Mouse (Mus musculus): ENCODE results near the gene Arsk. TPM values are rescaled to one million over a fixed set of nuclear protein-coding genes. Genes with fewer than 3 reads are reported as not detected.
A peak's percentile ranks its signal among the peaks of the same experiment; 100 is the strongest.

Gene Arsk
- polyA plus RNA-seq, 1 experiment from 2014 or later = 3.0 TPM

- H3K27ac ChIP-seq (ENCODE audit: poor library complexity, severe bottlenecking) = no peak overlapping the region
- H3K27me3 ChIP-seq (replicated peaks) = peaks cover 5% of the 10 kb centered on the region; the same call in 1 of the 2 replicates
- H3K9ac ChIP-seq = no peak overlapping the region
- H3K9me3 ChIP-seq (replicated peaks) = no peaks in the 10 kb centered on the region
- ATAC-seq (ENCODE audit: insufficient number of reproducible peaks, low FRiP score) = no peak
- H3K36me3 ChIP-seq = peaks cover 11% of the 10 kb centered on the region
- no peak overlapping the region for H3K4me2 ChIP-seq
- no peaks in the 10 kb centered on the region for H3K4me1 ChIP-seq (replicated peaks)
- WGBS = 86% methylated on average over 4 of the region's 4 CpGs
- H3K4me3 ChIP-seq = no peak overlapping the region
These were observed 34.9 kb downstream of the Arsk start for GRCm38 (mm10) chr13:76063548-76063947.

- Histone ChIP-seq H3K27ac (ENCODE audit: poor library complexity, severe bottlenecking) (no peak overlapping the region), H3K9me3 (replicated peaks) (no peaks in the 10 kb centered on the region), H3K4me3 (no peak overlapping the region), H3K36me3 (peaks cover 11% of the 10 kb centered on the region), H3K4me2 (no peak overlapping the region), H3K4me1 (replicated peaks) (no peaks in the 10 kb centered on the region), H3K9ac (no peak overlapping the region), H3K27me3 (replicated peaks) (peaks cover 13% of the 10 kb centered on the region)
- no peak for ATAC-seq (ENCODE audit: insufficient number of reproducible peaks, low FRiP score)
- 87% methylated on average over 3 of the region's 3 CpGs for WGBS
These were observed 35.9 kb downstream of the Arsk start for GRCm38 (mm10) chr13:76062569-76062968.

GRCm38 (mm10) chr13:76062126-76062525, 36.3 kb downstream of the Arsk start:
- Histone ChIP-seq H3K9ac (no peak overlapping the region), H3K4me1 (replicated peaks) (no peaks in the 10 kb centered on the region), H3K27ac (ENCODE audit: poor library complexity, severe bottlenecking) (no peak overlapping the region), H3K36me3 (peaks cover 11% of the 10 kb centered on the region), H3K9me3 (replicated peaks) (no peaks in the 10 kb centered on the region), H3K27me3 (replicated peaks) (peaks cover 16% of the 10 kb centered on the region), H3K4me3 (no peak overlapping the region), H3K4me2 (no peak overlapping the region)
- WGBS = 91% methylated on average over 3 of the region's 3 CpGs
- ATAC-seq (ENCODE audit: insufficient number of reproducible peaks, low FRiP score) = no peak

GRCm38 (mm10) chr13:76059591-76059990, 38.9 kb downstream of the Arsk start:
- Histone ChIP-seq H3K4me2 (no peak overlapping the region), H3K4me3 (no peak overlapping the region)
- WGBS = 88% methylated on average over 4 of the region's 4 CpGs

GRCm38 (mm10) chr13:76057267-76058069, 41.0 kb downstream of the Arsk start:
- Histone ChIP-seq H3K4me1 (replicated peaks) (peaks cover 11% of the 10 kb centered on the region), H3K27ac (ENCODE audit: poor library complexity, severe bottlenecking) (no peak overlapping the region), H3K27me3 (replicated peaks) (peaks cover 57% of the 10 kb centered on the region), H3K4me3 (no peak overlapping the region), H3K36me3 (peaks cover 3% of the 10 kb centered on the region), H3K9me3 (replicated peaks) (no peaks in the 10 kb centered on the region; the same call in 1 of the 2 replicates), H3K9ac (no peak overlapping the region), H3K4me2 (no peak overlapping the region)
- WGBS = 68% methylated on average over 10 of the region's 10 CpGs
- no peak for ATAC-seq (ENCODE audit: insufficient number of reproducible peaks, low FRiP score)

More at GRCm38 (mm10) chr13:76059591-76059990, 38.9 kb downstream of the Arsk start:
- Histone ChIP-seq H3K36me3 (peaks cover 9% of the 10 kb centered on the region), H3K27ac (ENCODE audit: poor library complexity, severe bottlenecking) (no peak overlapping the region), H3K9ac (no peak overlapping the region), H3K9me3 (replicated peaks) (no peaks in the 10 kb centered on the region), H3K27me3 (replicated peaks) (peaks cover 38% of the 10 kb centered on the region), H3K4me1 (replicated peaks) (peaks cover 11% of the 10 kb centered on the region)
- no peak for ATAC-seq (ENCODE audit: insufficient number of reproducible peaks, low FRiP score)

GRCm38 (mm10) chr13:76056896-76057266, 41.6 kb downstream of the Arsk start, which contains the start of gene Gpr150:
Gpr150 (minus strand) TSS chr13:76056996.
- Histone ChIP-seq H3K27ac (ENCODE audit: poor library complexity, severe bottlenecking) (no peak within 1 kb of the TSS), H3K9me3 (replicated peaks) (no peaks in the 10 kb centered on the region; the same call in 1 of the 2 replicates), H3K36me3 (no peaks in the 10 kb centered on the region), H3K4me1 (replicated peaks) (peaks cover 11% of the 10 kb centered on the region), H3K27me3 (replicated peaks) (peaks cover 60% of the 10 kb centered on the region), H3K4me2 (peak within 1 kb of the TSS; percentile 99), H3K9ac (peak within 1 kb of the TSS; percentile 38), H3K4me3 (peak within 1 kb of the TSS; percentile 53)
- ATAC-seq (ENCODE audit: insufficient number of reproducible peaks, low FRiP score) = no peak
- 7% methylated on average over 10 of the region's 10 CpGs for WGBS

- H3K36me3 ChIP-seq = no peaks in the 10 kb centered on the region
- H3K9me3 ChIP-seq (replicated peaks) = no peaks in the 10 kb centered on the region; the same call in 1 of the 2 replicates
- H3K4me2 ChIP-seq = peak overlapping the region; percentile 99
- under 1% methylated on average over 34 of the region's 34 CpGs for WGBS
- peaks cover 60% of the 10 kb centered on the region for H3K27me3 ChIP-seq (replicated peaks)
- H3K4me3 ChIP-seq = peak overlapping the region; percentile 53
- H3K9ac ChIP-seq = peak overlapping the region; percentile 38
- ATAC-seq (ENCODE audit: insufficient number of reproducible peaks, low FRiP score) = peak; percentile 84
- peaks cover 11% of the 10 kb centered on the region for H3K4me1 ChIP-seq (replicated peaks)
- no peak overlapping the region for H3K27ac ChIP-seq (ENCODE audit: poor library complexity, severe bottlenecking)
These were observed 42.2 kb downstream of the Arsk start for GRCm38 (mm10) chr13:76056261-76056724.

- Histone ChIP-seq H3K9me3 (replicated peaks) (no peaks in the 10 kb centered on the region; the same call in 1 of the 2 replicates), H3K4me2 (peak overlapping the region; percentile 99), H3K4me3 (peak overlapping the region; percentile 53), H3K4me1 (replicated peaks) (peaks cover 11% of the 10 kb centered on the region), H3K9ac (peak overlapping the region; percentile 38), H3K27ac (ENCODE audit: poor library complexity, severe bottlenecking) (no peak overlapping the region), H3K27me3 (replicated peaks) (peaks cover 60% of the 10 kb centered on the region), H3K36me3 (no peaks in the 10 kb centered on the region)
- ATAC-seq (ENCODE audit: insufficient number of reproducible peaks, low FRiP score) = peak; percentile 83
- WGBS = under 1% methylated on average over 59 of the region's 59 CpGs
These were observed 42.8 kb downstream of the Arsk start for GRCm38 (mm10) chr13:76055391-76056232.

- Histone ChIP-seq H3K9ac (no peak overlapping the region), H3K27ac (ENCODE audit: poor library complexity, severe bottlenecking) (no peak overlapping the region), H3K27me3 (replicated peaks) (no peaks in the 10 kb centered on the region), H3K9me3 (replicated peaks) (no peaks in the 10 kb centered on the region), H3K4me1 (replicated peaks) (no peaks in the 10 kb centered on the region), H3K36me3 (no peaks in the 10 kb centered on the region), H3K4me2 (no peak overlapping the region), H3K4me3 (no peak overlapping the region)
- ATAC-seq (ENCODE audit: insufficient number of reproducible peaks, low FRiP score) = no peak
These were observed 53.5 kb downstream of the Arsk start for GRCm38 (mm10) chr13:76044971-76045370.

GRCm38 (mm10) chr13:76042455-76042854, 56.0 kb downstream of the Arsk start:
- H3K4me1 ChIP-seq (replicated peaks) = no peaks in the 10 kb centered on the region
- no peak overlapping the region for H3K4me2 ChIP-seq
- no peaks in the 10 kb centered on the region for H3K36me3 ChIP-seq
- no peak overlapping the region for H3K4me3 ChIP-seq
- H3K9ac ChIP-seq = no peak overlapping the region
- H3K27me3 ChIP-seq (replicated peaks) = no peaks in the 10 kb centered on the region
- WGBS = 53% methylated on average over 1 of the region's 1 CpGs
- H3K9me3 ChIP-seq (replicated peaks) = no peaks in the 10 kb centered on the region
- ATAC-seq (ENCODE audit: insufficient number of reproducible peaks, low FRiP score) = no peak
- H3K27ac ChIP-seq (ENCODE audit: poor library complexity, severe bottlenecking) = no peak overlapping the region

- no peak overlapping the region for H3K9ac ChIP-seq
- no peaks in the 10 kb centered on the region for H3K9me3 ChIP-seq (replicated peaks)
- H3K27ac ChIP-seq (ENCODE audit: poor library complexity, severe bottlenecking) = no peak overlapping the region
- no peaks in the 10 kb centered on the region for H3K27me3 ChIP-seq (replicated peaks)
- no peaks in the 10 kb centered on the region for H3K36me3 ChIP-seq
- no peak overlapping the region for H3K4me3 ChIP-seq
- 66% methylated on average over 3 of the region's 3 CpGs for WGBS
- H3K4me1 ChIP-seq (replicated peaks) = no peaks in the 10 kb centered on the region
- H3K4me2 ChIP-seq = no peak overlapping the region
- ATAC-seq (ENCODE audit: insufficient number of reproducible peaks, low FRiP score) = no peak
These were observed 73.9 kb downstream of the Arsk start for GRCm38 (mm10) chr13:76024588-76024987.

All from heart, embryonic 12.5 days (tissue).